Mouse (Mus musculus): ENCODE data around the gene Ankib1.

DNA sequence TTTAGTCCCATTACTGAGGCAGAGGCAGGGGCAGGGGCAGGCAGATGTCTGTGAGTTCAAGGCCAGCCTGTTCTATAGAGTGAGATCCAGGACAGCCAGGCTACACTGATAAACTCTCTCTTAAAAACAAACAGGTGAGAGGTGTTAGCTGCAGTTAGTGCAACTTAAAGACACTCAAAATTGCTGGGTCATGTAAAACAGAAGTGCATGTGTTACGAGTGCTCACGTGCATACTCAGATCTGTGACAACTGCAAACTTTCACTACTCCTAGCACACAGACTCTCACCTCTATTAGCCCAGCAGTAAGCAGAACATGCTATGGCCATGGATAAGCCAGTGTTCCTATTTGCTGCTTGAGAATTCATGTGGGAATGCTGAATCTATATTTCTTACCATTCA is 79.3 kb downstream of the Ankib1 start:
- TF ChIP-seq CTCF (IDR thresholded peaks at IDR 0.05; ENCODE audit: low read depth, low read length) (no peak), POLR2A (IDR thresholded peaks at IDR 0.05; ENCODE audit: insufficient read depth, low read length) (no peak)
